Comparison of ENCODE assay signal across 9 mouse cellular contexts in the genomic region with DNA sequence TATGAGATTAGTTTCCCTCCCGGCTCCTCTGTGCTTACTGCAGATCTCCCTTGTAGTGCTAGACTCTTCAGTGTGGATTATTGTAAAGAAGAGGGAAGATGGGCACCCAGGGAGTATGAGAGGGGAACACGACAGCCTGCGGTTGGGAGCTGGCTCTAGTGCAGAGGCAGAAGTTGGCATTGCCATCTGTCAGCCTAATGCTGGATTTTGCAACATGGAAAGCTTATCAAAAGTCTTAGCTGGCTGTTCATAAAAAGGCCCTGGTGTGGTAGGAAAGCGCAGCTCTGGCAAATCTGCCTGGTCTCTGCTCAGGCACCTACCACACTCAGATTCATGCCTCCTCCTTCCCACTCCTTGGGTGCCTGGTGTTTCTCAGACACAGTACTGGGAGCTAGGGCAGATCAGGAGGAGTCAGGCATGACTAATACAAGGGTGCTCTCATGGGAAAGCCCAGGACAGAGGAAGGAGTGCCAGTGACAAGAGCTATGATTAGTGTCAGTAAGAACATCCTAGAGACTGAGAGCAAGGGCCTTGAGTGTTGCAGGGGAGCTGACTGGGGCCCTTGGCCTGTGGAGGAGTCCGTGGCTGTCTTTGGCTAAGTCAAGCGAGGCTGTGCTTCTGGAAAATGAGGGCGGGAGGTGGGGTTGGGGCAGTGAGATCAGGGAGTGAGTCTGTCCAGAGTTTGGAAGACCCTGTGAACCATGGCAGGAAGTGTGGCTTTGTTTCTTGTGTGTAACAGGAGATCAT.
DNase-seq lines count a peak whose midpoint lies in the region; ATAC-seq lines count a peak whose summit lies in the region.
"Had no signal": no experiment of that assay in that cellular context is flagged by ENCODE, and none has a peak within 500 bp of the region (broad histone marks: within the 10 kb centered on the region; RNA-seq: fewer than 3 reads in every experiment).

No protein-coding gene starts in this region.

- no peak overlapping the region for H3K4me2 ChIP-seq in forebrain, embryonic 13.5 days
- no peak overlapping the region for H3K4me2 ChIP-seq in forebrain, embryonic 16.5 days (ENCODE audit: low read length)
- H3K4me2 ChIP-seq in midbrain, embryonic 16.5 days (ENCODE audit: low read length): no peak overlapping the region
- H3K4me2 ChIP-seq: liver, embryonic 15.5 days had no signal

- ATAC-seq in forebrain, embryonic 13.5 days: no peak
- no peak for ATAC-seq in forebrain, embryonic 16.5 days
- ATAC-seq in midbrain, embryonic 16.5 days: no peak
- no peak for ATAC-seq in megakaryocyte-erythroid progenitor cell, adult 5-6 weeks (replicated peaks; ENCODE audit: low FRiP score, low TSS enrichment, poor library complexity, severe bottlenecking)

- no peak overlapping the region for H3K4me3 ChIP-seq in forebrain, embryonic 13.5 days
- no peak overlapping the region for H3K4me3 ChIP-seq in forebrain, embryonic 16.5 days (replicated peaks; ENCODE audit: low read length)
- H3K4me3 ChIP-seq in embryonic facial prominence, embryonic 10.5 days: no peak overlapping the region
- no peak overlapping the region for H3K4me3 ChIP-seq in midbrain, embryonic 16.5 days (ENCODE audit: low read depth, low read length)
- H3K4me3 ChIP-seq: liver, embryonic 15.5 days had no signal

- H3K9ac ChIP-seq in forebrain, embryonic 13.5 days: peak overlapping the region; percentile 5; the same call in 1 of the 2 replicates
- no peak overlapping the region for H3K9ac ChIP-seq in forebrain, embryonic 16.5 days (replicated peaks; ENCODE audit: low read depth, low read length)
- H3K9ac ChIP-seq in midbrain, embryonic 16.5 days (ENCODE audit: low read depth, low read length): no peak overlapping the region
- H3K9ac ChIP-seq: liver, embryonic 15.5 days had no signal

- peaks cover 33% of the 10 kb centered on the region for H3K4me1 ChIP-seq in forebrain, embryonic 13.5 days
- peaks cover 27% of the 10 kb centered on the region for H3K4me1 ChIP-seq in forebrain, embryonic 16.5 days (replicated peaks; ENCODE audit: control insufficient read depth, insufficient read depth, low read length)
- H3K4me1 ChIP-seq in embryonic facial prominence, embryonic 10.5 days: peaks cover 41% of the 10 kb centered on the region
- H3K4me1 ChIP-seq in midbrain, embryonic 16.5 days (ENCODE audit: control insufficient read depth, insufficient read depth, low read length): peaks cover 48% of the 10 kb centered on the region

- WGBS in forebrain, embryonic 13.5 days: 48% methylated on average over 7 of the region's 7 CpGs
- WGBS in forebrain, embryonic 16.5 days: 49% methylated on average over 7 of the region's 7 CpGs
- 61% methylated on average over 7 of the region's 7 CpGs for WGBS in embryonic facial prominence, embryonic 10.5 days
- 33% methylated on average over 7 of the region's 7 CpGs for WGBS in midbrain, embryonic 16.5 days

- no peaks in the 10 kb centered on the region for H3K27me3 ChIP-seq in forebrain, embryonic 13.5 days
- H3K27me3 ChIP-seq in forebrain, embryonic 16.5 days (replicated peaks; ENCODE audit: control insufficient read depth, insufficient read depth, low read length): no peaks in the 10 kb centered on the region
- H3K27me3 ChIP-seq in embryonic facial prominence, embryonic 10.5 days (replicated peaks; ENCODE audit: low read depth, poor library complexity, severe bottlenecking): no peaks in the 10 kb centered on the region
- no peaks in the 10 kb centered on the region for H3K27me3 ChIP-seq in midbrain, embryonic 16.5 days (ENCODE audit: control insufficient read depth, insufficient read depth, low read depth, low read length)
- H3K27me3 ChIP-seq: liver, embryonic 15.5 days had no signal

- no peaks in the 10 kb centered on the region for H3K9me3 ChIP-seq in forebrain, embryonic 13.5 days (replicated peaks)
- no peaks in the 10 kb centered on the region for H3K9me3 ChIP-seq in forebrain, embryonic 16.5 days (ENCODE audit: control insufficient read depth, low read length)
- H3K9me3 ChIP-seq in embryonic facial prominence, embryonic 10.5 days: no peaks in the 10 kb centered on the region
- no peaks in the 10 kb centered on the region for H3K9me3 ChIP-seq in midbrain, embryonic 16.5 days (replicated peaks; ENCODE audit: control insufficient read depth, low read length, poor library complexity, severe bottlenecking)
- H3K9me3 ChIP-seq: liver, embryonic 15.5 days had no signal

- H3K27ac ChIP-seq in forebrain, embryonic 13.5 days: no peak overlapping the region
- H3K27ac ChIP-seq in forebrain, embryonic 16.5 days (ENCODE audit: low read length): no peak overlapping the region
- peak overlapping the region; percentile 59 for H3K27ac ChIP-seq in embryonic facial prominence, embryonic 10.5 days (replicated peaks)
- H3K27ac ChIP-seq in midbrain, embryonic 16.5 days (ENCODE audit: low read length): peak overlapping the region; percentile 29
- H3K27ac ChIP-seq: liver, embryonic 15.5 days had no signal

- H3K36me3 ChIP-seq in forebrain, embryonic 13.5 days (ENCODE audit: poor library complexity, severe bottlenecking): peaks cover 20% of the 10 kb centered on the region
- 0 out of 2 replicates have a peak, but pooled peaks cover 2% of the 10 kb centered on the region for H3K36me3 ChIP-seq in forebrain, embryonic 16.5 days (ENCODE audit: control insufficient read depth, insufficient read depth)
- H3K36me3 ChIP-seq in embryonic facial prominence, embryonic 10.5 days (replicated peaks): peaks cover 32% of the 10 kb centered on the region
- peaks cover 6% of the 10 kb centered on the region; the same call in 1 of the 2 replicates for H3K36me3 ChIP-seq in midbrain, embryonic 16.5 days (ENCODE audit: control insufficient read depth, insufficient read depth, low read length)

- DNase-seq in layer of hippocampus, adult 18-20 months (ENCODE audit: low spot score in 2 of 2): peak; percentile 42 to 63
- no peak for DNase-seq in layer of hippocampus, postnatal 14 days (ENCODE audit: low spot score in 2 of 2)
- DNase-seq in embryonic facial prominence, embryonic 10.5 days (ENCODE audit: low spot score): no peak
- no peak for DNase-seq in urinary bladder, adult 2 months (ENCODE audit: low spot score)

Comparison
In these comparisons a context has a peak if more than half of its experiments do, and no peak if none do; other contexts are left out.
1. DNase-seq: peak in layer of hippocampus, adult 18-20 months (2 of 2); none in layer of hippocampus, postnatal 14 days (0 of 2), embryonic facial prominence, embryonic 10.5 days (single experiment) and urinary bladder, adult 2 months (single experiment).
2. H3K27ac ChIP-seq: peak in embryonic facial prominence, embryonic 10.5 days (single experiment) and midbrain, embryonic 16.5 days (single experiment); none in forebrain, embryonic 13.5 days (single experiment) and forebrain, embryonic 16.5 days (single experiment).